Mouse (Mus musculus) stomach, embryonic 16.5 days (tissue): Measurements from ENCODE around the gene Arhgef7. TPM values are rescaled to one million over a fixed set of nuclear protein-coding genes. Genes with fewer than 3 reads are reported as not detected.

Experiments used
- ATAC-seq: fragments of 200-750 bp; cut with Nextera tagmentation; 2 replicates; pipeline ENCODE4 v1.8.0; 2017; ENCODE audit warnings: moderate number of reproducible peaks, moderate TSS enrichment; ENCODE audit not compliant: insufficient read depth, low FRiP score
- H3K27ac ChIP-seq: fragments of 300-500 bp; sonication (generic); 2 replicates; pipeline ENCODE4 v1.5.1; 2014; ENCODE audit warnings: low read length
- H3K27me3 ChIP-seq: fragments of 300-500 bp; sonication (generic); 2 replicates; pipeline ENCODE4 v1.6.1; 2014; ENCODE audit warnings: low read length, control low read depth, mixed read lengths; ENCODE audit not compliant: control insufficient read depth, insufficient read depth
- H3K36me3 ChIP-seq: fragments of 300-500 bp; sonication (generic); 2 replicates; pipeline ENCODE4 v1.6.1; 2014; ENCODE audit warnings: low read length; ENCODE audit not compliant: control insufficient read depth, insufficient read depth
- H3K4me1 ChIP-seq: fragments of 300-500 bp; sonication (generic); 2 replicates; pipeline ENCODE4 v1.6.1; 2014; ENCODE audit warnings: low read length, control low read depth, mixed read lengths; ENCODE audit not compliant: control insufficient read depth, insufficient read depth
- H3K4me2 ChIP-seq: fragments of 300-500 bp; sonication (generic); 2 replicates; pipeline ENCODE4 v1.6.1; 2014; ENCODE audit warnings: low read depth, low read length, mixed read lengths
- H3K4me3 ChIP-seq: fragments of 300-500 bp; sonication (generic); replicated peaks from 2 replicates; pipeline ENCODE4 v1.5.1; 2014; ENCODE audit warnings: mild to moderate bottlenecking, low read length
- H3K9ac ChIP-seq: fragments of 300-500 bp; sonication (generic); 2 replicates; pipeline ENCODE4 v1.6.1; 2014; ENCODE audit warnings: low read length
- H3K9me3 ChIP-seq: fragments of 300-500 bp; sonication (generic); replicated peaks from 2 replicates; pipeline ENCODE4 v1.6.1; 2016; ENCODE audit warnings: low read length, control low read depth; ENCODE audit not compliant: control insufficient read depth
- WGBS: fragments of 180-500 bp; shearing (Covaris S2); extraction: QIAGEN DNeasy Blood & Tissue Kit; methylation state at CpG from one replicate; pipeline ENCODE4 v1.1.7; 2014; 5-methylcytosine and 5-hydroxymethylcytosine counted together
- polyA plus RNA-seq: library from polyadenylated mRNA; unstranded; fragments of >200 nt; fragmentation: Nextera tagmentation; extraction: Ambion mirVana; gene quantifications from 2 replicates; pipeline ENCODE4 v1.2.1, GENCODE M21; 2015

The Arhgef7 gene
- polyA plus RNA-seq, 1 experiment from 2014 or later = 32.7 TPM

DNA sequence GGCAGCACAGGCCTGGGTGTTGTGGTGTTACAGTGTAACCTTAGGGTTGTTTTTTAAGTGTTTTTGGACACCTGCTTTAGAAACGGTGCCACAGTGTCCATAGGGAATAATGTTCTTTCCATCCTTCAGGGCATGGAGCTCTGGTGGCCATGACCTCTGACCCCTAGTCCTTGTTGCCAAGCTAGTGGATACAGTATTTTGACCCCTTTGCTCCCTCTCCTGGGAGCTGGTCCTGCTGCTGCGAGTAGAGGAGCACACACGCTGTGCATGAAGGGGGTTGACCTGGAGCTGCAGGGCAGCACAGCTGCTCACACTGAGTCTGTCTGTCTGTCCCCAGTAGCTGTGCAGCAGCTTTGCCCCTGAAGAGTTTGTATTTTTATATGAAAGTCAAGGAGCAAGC is 98.2 kb downstream of the Arhgef7 start:
- Histone ChIP-seq H3K27me3 (no peaks in the 10 kb centered on the region), H3K4me1 (no peaks in the 10 kb centered on the region), H3K9me3 (no peaks in the 10 kb centered on the region), H3K36me3 (0 out of 2 replicates have a peak, but pooled peaks cover 3% of the 10 kb centered on the region), H3K9ac (no peak overlapping the region), H3K27ac (no peak overlapping the region), H3K4me3 (no peak overlapping the region), H3K4me2 (no peak overlapping the region)
- ATAC-seq = no peak
- 67% methylated on average over 3 of the region's 3 CpGs for WGBS

- no peak overlapping the region for H3K27ac ChIP-seq
- no peak overlapping the region for H3K4me2 ChIP-seq
- H3K9me3 ChIP-seq = no peaks in the 10 kb centered on the region
- no peak overlapping the region for H3K4me3 ChIP-seq
- 71% methylated on average over 3 of the region's 3 CpGs for WGBS
- no peak overlapping the region for H3K9ac ChIP-seq
- no peaks in the 10 kb centered on the region for H3K36me3 ChIP-seq
- no peaks in the 10 kb centered on the region for H3K27me3 ChIP-seq
- H3K4me1 ChIP-seq = no peaks in the 10 kb centered on the region
- ATAC-seq = no peak
These were observed 99.8 kb downstream of the Arhgef7 start for GRCm38 (mm10) chr8:11827312-11827711.

GRCm38 (mm10) chr8:11830214-11831046 is 102.9 kb downstream of the Arhgef7 start:
- Histone ChIP-seq H3K4me2 (no peak overlapping the region), H3K4me1 (no peaks in the 10 kb centered on the region), H3K27me3 (no peaks in the 10 kb centered on the region), H3K36me3 (peaks cover 4% of the 10 kb centered on the region; the same call in 1 of the 2 replicates), H3K9me3 (no peaks in the 10 kb centered on the region), H3K9ac (no peak overlapping the region), H3K4me3 (no peak overlapping the region), H3K27ac (no peak overlapping the region)
- ATAC-seq = no peak
- WGBS = 84% methylated on average over 16 of the region's 16 CpGs

DNA sequence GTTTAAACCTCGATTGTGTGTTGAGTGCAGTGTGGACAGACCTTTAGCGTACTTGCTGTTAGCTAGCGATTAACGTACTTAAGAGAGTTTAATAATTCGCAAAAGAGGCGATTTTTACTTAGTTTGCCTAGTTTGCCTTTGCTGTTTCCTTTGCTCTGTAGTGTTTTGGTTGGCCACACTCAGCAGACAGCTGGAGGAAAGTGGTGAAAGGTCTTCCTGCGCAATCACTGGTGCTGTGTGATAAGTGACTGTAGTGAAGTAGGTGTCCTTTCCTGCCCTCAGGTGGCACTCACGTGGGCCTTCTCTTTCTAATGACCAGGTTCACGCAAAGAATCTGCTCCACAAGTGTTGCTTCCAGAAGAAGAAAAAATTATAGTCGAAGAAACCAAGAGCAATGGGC is 103.7 kb downstream of the Arhgef7 start:
- Histone ChIP-seq H3K27me3 (no peaks in the 10 kb centered on the region), H3K9me3 (no peaks in the 10 kb centered on the region), H3K4me1 (no peaks in the 10 kb centered on the region), H3K4me3 (no peak overlapping the region), H3K27ac (no peak overlapping the region), H3K36me3 (peaks cover 4% of the 10 kb centered on the region; the same call in 1 of the 2 replicates), H3K9ac (no peak overlapping the region), H3K4me2 (no peak overlapping the region)
- 90% methylated on average over 10 of the region's 10 CpGs for WGBS
- no peak for ATAC-seq

DNA sequence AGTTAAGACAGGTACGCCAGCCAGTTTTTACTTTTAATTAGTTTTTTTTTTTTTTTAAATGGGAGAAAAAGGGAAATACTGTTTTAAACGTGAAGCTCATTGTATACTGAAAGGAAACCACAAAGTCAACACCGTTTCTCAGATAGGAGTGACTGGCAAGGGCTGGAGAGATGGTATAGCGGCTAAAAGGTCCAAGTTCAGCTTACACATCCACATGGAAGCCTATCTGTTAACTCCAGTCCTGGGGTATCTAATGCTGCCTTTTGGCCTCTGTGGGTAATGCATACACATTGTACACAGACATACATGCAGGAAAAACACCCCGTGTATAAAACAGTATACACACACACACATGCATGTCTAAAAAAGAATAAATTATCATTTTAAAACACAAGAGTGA is 104.4 kb downstream of the Arhgef7 start:
- H3K9ac ChIP-seq = no peak overlapping the region

GRCm38 (mm10) chr8:11833157-11833556 is 105.6 kb downstream of the Arhgef7 start:
- no peaks in the 10 kb centered on the region for H3K27me3 ChIP-seq
- H3K27ac ChIP-seq = no peak overlapping the region
- H3K4me1 ChIP-seq = no peaks in the 10 kb centered on the region
- ATAC-seq = no peak
- H3K4me2 ChIP-seq = no peak overlapping the region
- no peak overlapping the region for H3K9ac ChIP-seq
- H3K36me3 ChIP-seq = peaks cover 4% of the 10 kb centered on the region; the same call in 1 of the 2 replicates
- 90% methylated on average over 4 of the region's 4 CpGs for WGBS
- H3K4me3 ChIP-seq = no peak overlapping the region
- no peaks in the 10 kb centered on the region for H3K9me3 ChIP-seq

More for the DNA sequence above, 104.4 kb downstream of the Arhgef7 start:
- Histone ChIP-seq H3K36me3 (peaks cover 4% of the 10 kb centered on the region; the same call in 1 of the 2 replicates), H3K4me2 (no peak overlapping the region), H3K27ac (no peak overlapping the region), H3K27me3 (no peaks in the 10 kb centered on the region), H3K9me3 (no peaks in the 10 kb centered on the region), H3K4me1 (no peaks in the 10 kb centered on the region), H3K4me3 (no peak overlapping the region)
- no peak for ATAC-seq
- WGBS = 75% methylated on average over 5 of the region's 5 CpGs

DNA sequence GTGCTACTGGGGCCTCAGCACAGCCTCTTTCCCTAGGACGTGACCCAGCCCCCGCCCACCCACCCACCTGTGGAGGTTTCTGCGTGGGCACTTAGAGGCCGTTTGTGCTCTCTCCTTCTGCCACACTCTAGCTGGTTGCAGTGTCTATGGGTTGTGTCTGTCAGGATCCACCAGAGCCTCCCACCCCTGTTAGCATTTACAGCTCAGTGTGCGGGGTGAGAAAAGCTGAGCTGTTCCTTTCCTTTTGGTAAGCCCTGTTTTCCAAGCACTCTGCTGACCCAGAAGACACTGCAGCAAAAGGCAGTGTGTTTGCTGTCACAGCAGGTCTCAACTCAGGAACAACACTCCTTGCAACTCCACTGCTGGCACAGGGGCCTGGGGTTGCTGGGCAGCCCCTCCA is 106.7 kb downstream of the Arhgef7 start:
- no peak overlapping the region for H3K27ac ChIP-seq
- H3K27me3 ChIP-seq = no peaks in the 10 kb centered on the region
- peaks cover 4% of the 10 kb centered on the region; the same call in 1 of the 2 replicates for H3K36me3 ChIP-seq
- H3K9ac ChIP-seq = no peak overlapping the region
- no peaks in the 10 kb centered on the region for H3K4me1 ChIP-seq
- no peak for ATAC-seq
- H3K9me3 ChIP-seq = no peaks in the 10 kb centered on the region
- no peak overlapping the region for H3K4me3 ChIP-seq
- WGBS = 81% methylated on average over 5 of the region's 5 CpGs
- H3K4me2 ChIP-seq = no peak overlapping the region

- no peak overlapping the region for H3K27ac ChIP-seq
- H3K9ac ChIP-seq = no peak overlapping the region
- H3K9me3 ChIP-seq = no peaks in the 10 kb centered on the region
- H3K4me1 ChIP-seq = no peaks in the 10 kb centered on the region
- no peak overlapping the region for H3K4me2 ChIP-seq
- H3K36me3 ChIP-seq = peaks cover 4% of the 10 kb centered on the region; the same call in 1 of the 2 replicates
- no peaks in the 10 kb centered on the region for H3K27me3 ChIP-seq
- ATAC-seq = no peak
- 88% methylated on average over 16 of the region's 16 CpGs for WGBS
- no peak overlapping the region for H3K4me3 ChIP-seq
These were observed 107.2 kb downstream of the Arhgef7 start for GRCm38 (mm10) chr8:11834691-11835090.

DNA sequence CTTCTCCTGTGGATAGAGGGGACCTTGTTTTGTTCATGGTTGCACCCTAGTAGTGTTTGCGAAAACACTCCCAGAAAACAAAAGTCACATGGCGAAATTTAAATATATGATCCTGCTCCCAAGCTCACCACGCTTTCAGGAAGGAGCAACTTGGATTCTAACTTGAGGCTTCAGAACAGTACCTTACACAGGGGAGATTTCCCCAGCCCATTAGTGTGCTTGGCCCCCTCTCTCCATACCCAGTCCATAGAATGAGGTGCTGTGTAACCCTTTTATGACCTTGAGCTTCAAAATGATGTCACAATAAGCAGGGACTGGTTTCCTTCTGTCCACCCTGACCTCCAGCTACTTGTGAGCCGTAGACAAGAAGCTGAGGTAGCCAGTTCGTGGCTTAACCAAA is 112.7 kb downstream of the Arhgef7 start, which contains the start of gene Tex29:
Tex29 (plus strand) TSS at position 301 of the 400 bp plus-strand sequence.
- H3K27me3 ChIP-seq = no peaks in the 10 kb centered on the region
- 86% methylated on average over 5 of the region's 5 CpGs for WGBS
- no peak for ATAC-seq
- H3K36me3 ChIP-seq = no peaks in the 10 kb centered on the region
- H3K4me3 ChIP-seq = no peak within 1 kb of the TSS
- H3K9me3 ChIP-seq = no peaks in the 10 kb centered on the region
- no peak within 1 kb of the TSS for H3K9ac ChIP-seq
- no peak within 1 kb of the TSS for H3K27ac ChIP-seq
- H3K4me1 ChIP-seq = no peaks in the 10 kb centered on the region; the same call in 1 of the 2 replicates
- H3K4me2 ChIP-seq = no peak within 1 kb of the TSS
